Comparison of ENCODE assay signal across 13 mouse cellular contexts in genomic region chr11:120110554-120110953, GRCm38 (mm10). TPM values are rescaled to one million over a fixed set of nuclear protein-coding genes. Genes with fewer than 3 reads are reported as not detected.
DNase-seq lines count a peak whose midpoint lies in the region; ATAC-seq and TF ChIP-seq lines count a peak whose summit lies in the region.
"Had no signal": no experiment of that assay in that cellular context is flagged by ENCODE, and none has a peak within 500 bp of the region (broad histone marks: within the 10 kb centered on the region; RNA-seq: fewer than 3 reads in every experiment).

No protein-coding gene starts in this region.

- no peak overlapping the region for H3K4me3 ChIP-seq in forebrain, embryonic 13.5 days
- H3K4me3 ChIP-seq in forebrain, embryonic 16.5 days (replicated peaks; ENCODE audit: low read length): no peak overlapping the region
- H3K4me3 ChIP-seq in midbrain, embryonic 10.5 days: no peak overlapping the region
- H3K4me3 ChIP-seq in midbrain, embryonic 11.5 days (ENCODE audit: low read depth, low read length): no peak overlapping the region
- H3K4me3 ChIP-seq in hindbrain, embryonic 16.5 days (ENCODE audit: low read length): no peak overlapping the region
- H3K4me3 ChIP-seq in small intestine, adult 2 months (ENCODE audit: low read depth, low read length): no peak overlapping the region
- H3K4me3 ChIP-seq: embryonic facial prominence, embryonic 12.5 days; lung, embryonic 15.5 days had no signal

- 72% methylated on average over 7 of the region's 7 CpGs for WGBS in forebrain, embryonic 13.5 days
- WGBS in forebrain, embryonic 16.5 days: 75% methylated on average over 7 of the region's 7 CpGs
- WGBS in midbrain, embryonic 10.5 days: 70% methylated on average over 7 of the region's 7 CpGs
- 58% methylated on average over 7 of the region's 7 CpGs for WGBS in midbrain, embryonic 11.5 days
- WGBS in hindbrain, embryonic 16.5 days: 73% methylated on average over 7 of the region's 7 CpGs
- 76% methylated on average over 7 of the region's 7 CpGs for WGBS in small intestine, adult 2 months

- no peak for TF ChIP-seq POLR2A in small intestine, adult 2 months (IDR thresholded peaks at IDR 0.05; ENCODE audit: low read depth, low read length)

- no peak for DNase-seq in midbrain, embryonic 10.5 days (ENCODE audit: low spot score)
- DNase-seq in midbrain, embryonic 11.5 days (ENCODE audit: low spot score, missing footprints): no peak
- no peak for DNase-seq in layer of hippocampus, adult 18-20 months (ENCODE audit: low spot score in 2 of 2)
- DNase-seq in cerebellum, postnatal 4 days (ENCODE audit: low spot score in 2 of 2): no peak
- DNase-seq: adrenal gland, adult 8-10 months; heart, adult 11 months had no signal

- H3K27ac ChIP-seq in forebrain, embryonic 13.5 days: no peak overlapping the region; the same call in 1 of the 2 replicates
- H3K27ac ChIP-seq in forebrain, embryonic 16.5 days (ENCODE audit: low read length): no peak overlapping the region
- H3K27ac ChIP-seq in midbrain, embryonic 10.5 days (replicated peaks): peak overlapping the region; percentile 60; the same call in 1 of the 2 replicates
- no peak overlapping the region for H3K27ac ChIP-seq in midbrain, embryonic 11.5 days (ENCODE audit: low read depth, low read length)
- H3K27ac ChIP-seq in hindbrain, embryonic 16.5 days (ENCODE audit: low read depth, low read length): no peak overlapping the region
- no peak overlapping the region for H3K27ac ChIP-seq in small intestine, adult 2 months (ENCODE audit: insufficient read depth, low read depth, low read length)
- H3K27ac ChIP-seq: embryonic facial prominence, embryonic 12.5 days; lung, embryonic 15.5 days had no signal

- H3K4me2 ChIP-seq in forebrain, embryonic 13.5 days: no peak overlapping the region
- no peak overlapping the region for H3K4me2 ChIP-seq in forebrain, embryonic 16.5 days (ENCODE audit: low read length)
- H3K4me2 ChIP-seq in midbrain, embryonic 11.5 days: no peak overlapping the region
- no peak overlapping the region for H3K4me2 ChIP-seq in hindbrain, embryonic 16.5 days (ENCODE audit: low read length)
- H3K4me2 ChIP-seq: embryonic facial prominence, embryonic 12.5 days; lung, embryonic 15.5 days had no signal

- peaks cover 9% of the 10 kb centered on the region for H3K4me1 ChIP-seq in forebrain, embryonic 13.5 days
- H3K4me1 ChIP-seq in forebrain, embryonic 16.5 days (replicated peaks; ENCODE audit: control insufficient read depth, insufficient read depth, low read length): 0 out of 2 replicates have a peak, but pooled peaks cover 3% of the 10 kb centered on the region
- H3K4me1 ChIP-seq in midbrain, embryonic 10.5 days: no peaks in the 10 kb centered on the region
- H3K4me1 ChIP-seq in midbrain, embryonic 11.5 days (ENCODE audit: control insufficient read depth, insufficient read depth, low read length): no peaks in the 10 kb centered on the region
- H3K4me1 ChIP-seq in hindbrain, embryonic 16.5 days (ENCODE audit: control insufficient read depth, insufficient read depth, low read depth, low read length): peaks cover 6% of the 10 kb centered on the region; the same call in 1 of the 2 replicates
- H3K4me1 ChIP-seq in small intestine, adult 2 months (ENCODE audit: control insufficient read depth, insufficient read depth, insufficient read length, low read length): peaks cover 10% of the 10 kb centered on the region

- TF ChIP-seq CTCF in small intestine, adult 2 months (IDR thresholded peaks at IDR 0.05; ENCODE audit: extremely low read depth, insufficient read length, insufficient replicate concordance, low read depth, low read length): peak; percentile 33; the same call in 1 of the 2 replicates

- no peaks in the 10 kb centered on the region for H3K9me3 ChIP-seq in forebrain, embryonic 13.5 days (replicated peaks)
- no peaks in the 10 kb centered on the region for H3K9me3 ChIP-seq in forebrain, embryonic 16.5 days (ENCODE audit: control insufficient read depth, low read length)
- no peaks in the 10 kb centered on the region for H3K9me3 ChIP-seq in midbrain, embryonic 10.5 days (replicated peaks)
- no peaks in the 10 kb centered on the region for H3K9me3 ChIP-seq in midbrain, embryonic 11.5 days (ENCODE audit: control insufficient read depth, low read length)
- no peaks in the 10 kb centered on the region for H3K9me3 ChIP-seq in hindbrain, embryonic 16.5 days (ENCODE audit: control insufficient read depth, low read length)
- H3K9me3 ChIP-seq: embryonic facial prominence, embryonic 12.5 days; lung, embryonic 15.5 days had no signal

- H3K9ac ChIP-seq in forebrain, embryonic 13.5 days: peak overlapping the region; percentile 30; the same call in 1 of the 2 replicates
- no peak overlapping the region for H3K9ac ChIP-seq in forebrain, embryonic 16.5 days (replicated peaks; ENCODE audit: low read depth, low read length)
- no peak overlapping the region for H3K9ac ChIP-seq in midbrain, embryonic 11.5 days (ENCODE audit: low read length)
- H3K9ac ChIP-seq in hindbrain, embryonic 16.5 days (ENCODE audit: low read depth, low read length): peak overlapping the region; percentile 0; the same call in 1 of the 2 replicates
- H3K9ac ChIP-seq: embryonic facial prominence, embryonic 12.5 days; lung, embryonic 15.5 days had no signal

- peaks cover 68% of the 10 kb centered on the region for H3K36me3 ChIP-seq in forebrain, embryonic 13.5 days (ENCODE audit: poor library complexity, severe bottlenecking)
- no peaks in the 10 kb centered on the region; the same call in 1 of the 2 replicates for H3K36me3 ChIP-seq in forebrain, embryonic 16.5 days (ENCODE audit: control insufficient read depth, insufficient read depth)
- peaks cover 79% of the 10 kb centered on the region for H3K36me3 ChIP-seq in midbrain, embryonic 10.5 days
- H3K36me3 ChIP-seq in midbrain, embryonic 11.5 days (ENCODE audit: control insufficient read depth, insufficient read depth, low read length): peaks cover 2% of the 10 kb centered on the region; the same call in 1 of the 2 replicates
- peaks cover 7% of the 10 kb centered on the region for H3K36me3 ChIP-seq in hindbrain, embryonic 16.5 days (ENCODE audit: control insufficient read depth, insufficient read depth, low read length)
- H3K36me3 ChIP-seq in small intestine, adult 2 months (ENCODE audit: control insufficient read depth, insufficient read depth, low read length): peaks cover 38% of the 10 kb centered on the region

- no peak for ATAC-seq in forebrain, embryonic 13.5 days
- ATAC-seq in forebrain, embryonic 16.5 days: no peak
- ATAC-seq in midbrain, embryonic 11.5 days (ENCODE audit: low FRiP score): no peak
- no peak for ATAC-seq in hindbrain, embryonic 16.5 days
- ATAC-seq: CD4-positive, CD25-positive, alpha-beta regulatory T cell, adult 4 months had no signal

- H3K27me3 ChIP-seq in forebrain, embryonic 13.5 days: no peaks in the 10 kb centered on the region
- H3K27me3 ChIP-seq in forebrain, embryonic 16.5 days (replicated peaks; ENCODE audit: control insufficient read depth, insufficient read depth, low read length): no peaks in the 10 kb centered on the region
- H3K27me3 ChIP-seq in midbrain, embryonic 10.5 days (ENCODE audit: low read depth, poor library complexity, severe bottlenecking): no peaks in the 10 kb centered on the region
- no peaks in the 10 kb centered on the region for H3K27me3 ChIP-seq in midbrain, embryonic 11.5 days (ENCODE audit: control insufficient read depth, insufficient read depth, low read length)
- no peaks in the 10 kb centered on the region for H3K27me3 ChIP-seq in hindbrain, embryonic 16.5 days (replicated peaks; ENCODE audit: control insufficient read depth, insufficient read depth, low read length)
- H3K27me3 ChIP-seq in small intestine, adult 2 months (ENCODE audit: control insufficient read depth, insufficient read depth, low read length): no peaks in the 10 kb centered on the region
- H3K27me3 ChIP-seq: embryonic facial prominence, embryonic 12.5 days; lung, embryonic 15.5 days had no signal

RNA-seq across cellular contexts. Expression of gene Ndufaf8, which starts 11.8 kb away (rescaled TPM):
- polyA plus RNA-seq in forebrain, embryonic 13.5 days (2015; fragmentation: Nextera tagmentation; extraction: Ambion mirVana): 59.2 and 60.5 TPM in 2 replicates
- 49.4 and 53.3 TPM in 2 replicates for polyA plus RNA-seq in forebrain, embryonic 16.5 days (2015; fragmentation: Nextera tagmentation; extraction: Ambion mirVana)
- 89.7 and 91.0 TPM in 2 replicates for polyA plus RNA-seq in midbrain, embryonic 10.5 days (2016; fragmentation: Nextera tagmentation; extraction: Ambion mirVana)
- polyA plus RNA-seq in midbrain, embryonic 11.5 days (2014; fragmentation: Nextera tagmentation; extraction: Ambion mirVana): 58.4 and 61.3 TPM in 2 replicates
- polyA plus RNA-seq in hindbrain, embryonic 16.5 days (2015; fragmentation: Nextera tagmentation; extraction: Ambion mirVana): 47.1 and 62.7 TPM in 2 replicates
- 47.0 and 74.1 TPM in 2 replicates for polyA plus RNA-seq in small intestine, adult 2 months (2012; rRNA removed)
- total RNA-seq in layer of hippocampus, adult 18-20 months (2021): 10 to 100 TPM; 38.6 to 39.3 TPM

RNA-seq across cellular contexts. Expression of gene Tepsin, which starts 12.0 kb away (rescaled TPM):
- 18.0 and 19.0 TPM in 2 replicates for polyA plus RNA-seq in forebrain, embryonic 13.5 days (2015; fragmentation: Nextera tagmentation; extraction: Ambion mirVana)
- polyA plus RNA-seq in forebrain, embryonic 16.5 days (2015; fragmentation: Nextera tagmentation; extraction: Ambion mirVana): 16.6 and 21.7 TPM in 2 replicates
- polyA plus RNA-seq in midbrain, embryonic 10.5 days (2016; fragmentation: Nextera tagmentation; extraction: Ambion mirVana): 20.0 and 21.2 TPM in 2 replicates
- 12.3 and 14.2 TPM in 2 replicates for polyA plus RNA-seq in midbrain, embryonic 11.5 days (2014; fragmentation: Nextera tagmentation; extraction: Ambion mirVana)
- polyA plus RNA-seq in hindbrain, embryonic 16.5 days (2015; fragmentation: Nextera tagmentation; extraction: Ambion mirVana): 20.5 and 22.9 TPM in 2 replicates
- polyA plus RNA-seq in small intestine, adult 2 months (2012; rRNA removed): 47.0 and 79.3 TPM in 2 replicates
- 10 to 100 TPM; 13.9 to 17.9 TPM for total RNA-seq in layer of hippocampus, adult 18-20 months (2021)

RNA-seq across cellular contexts. Expression of gene Cep131, which starts 23.9 kb away (rescaled TPM):
- polyA plus RNA-seq in forebrain, embryonic 13.5 days (2015; fragmentation: Nextera tagmentation; extraction: Ambion mirVana): 26.9 and 28.8 TPM in 2 replicates
- 32.9 and 33.8 TPM in 2 replicates for polyA plus RNA-seq in forebrain, embryonic 16.5 days (2015; fragmentation: Nextera tagmentation; extraction: Ambion mirVana)
- polyA plus RNA-seq in midbrain, embryonic 10.5 days (2016; fragmentation: Nextera tagmentation; extraction: Ambion mirVana): 38.1 and 45.9 TPM in 2 replicates
- polyA plus RNA-seq in midbrain, embryonic 11.5 days (2014; fragmentation: Nextera tagmentation; extraction: Ambion mirVana): 24.9 and 28.9 TPM in 2 replicates
- 24.2 and 27.3 TPM in 2 replicates for polyA plus RNA-seq in hindbrain, embryonic 16.5 days (2015; fragmentation: Nextera tagmentation; extraction: Ambion mirVana)
- polyA plus RNA-seq in small intestine, adult 2 months (2012; rRNA removed): 3.2 TPM in 2 replicates
- 10 to 100 TPM; 31.7 to 32.5 TPM for total RNA-seq in layer of hippocampus, adult 18-20 months (2021)

RNA-seq across cellular contexts. Expression of gene Slc38a10, which starts 40.6 kb away (rescaled TPM):
- 76.8 and 92.2 TPM in 2 replicates for polyA plus RNA-seq in forebrain, embryonic 13.5 days (2015; fragmentation: Nextera tagmentation; extraction: Ambion mirVana)
- polyA plus RNA-seq in forebrain, embryonic 16.5 days (2015; fragmentation: Nextera tagmentation; extraction: Ambion mirVana): 106 and 110 TPM in 2 replicates
- 87.1 and 97.9 TPM in 2 replicates for polyA plus RNA-seq in midbrain, embryonic 10.5 days (2016; fragmentation: Nextera tagmentation; extraction: Ambion mirVana)
- polyA plus RNA-seq in midbrain, embryonic 11.5 days (2014; fragmentation: Nextera tagmentation; extraction: Ambion mirVana): 46.3 and 53.3 TPM in 2 replicates
- 114 and 122 TPM in 2 replicates for polyA plus RNA-seq in hindbrain, embryonic 16.5 days (2015; fragmentation: Nextera tagmentation; extraction: Ambion mirVana)
- polyA plus RNA-seq in small intestine, adult 2 months (2012; rRNA removed): 59.0 and 108 TPM in 2 replicates
- total RNA-seq in layer of hippocampus, adult 18-20 months (2021): 10 to 100 TPM; 81.4 to 86.5 TPM

Comparison
In these comparisons a context has a peak if more than half of its experiments do, and no peak if none do; other contexts are left out.
1. H3K9ac ChIP-seq: peak in forebrain, embryonic 13.5 days (single experiment) and hindbrain, embryonic 16.5 days (single experiment); none in forebrain, embryonic 16.5 days (single experiment) and midbrain, embryonic 11.5 days (single experiment).